Mouse (Mus musculus): ENCODE data around the gene Trp63. TPM values are rescaled to one million over a fixed set of nuclear protein-coding genes. Genes with fewer than 3 reads are reported as not detected.

Trp63 gene
- total and polyA plus RNA-seq, 3 experiments: not detected

DNA sequence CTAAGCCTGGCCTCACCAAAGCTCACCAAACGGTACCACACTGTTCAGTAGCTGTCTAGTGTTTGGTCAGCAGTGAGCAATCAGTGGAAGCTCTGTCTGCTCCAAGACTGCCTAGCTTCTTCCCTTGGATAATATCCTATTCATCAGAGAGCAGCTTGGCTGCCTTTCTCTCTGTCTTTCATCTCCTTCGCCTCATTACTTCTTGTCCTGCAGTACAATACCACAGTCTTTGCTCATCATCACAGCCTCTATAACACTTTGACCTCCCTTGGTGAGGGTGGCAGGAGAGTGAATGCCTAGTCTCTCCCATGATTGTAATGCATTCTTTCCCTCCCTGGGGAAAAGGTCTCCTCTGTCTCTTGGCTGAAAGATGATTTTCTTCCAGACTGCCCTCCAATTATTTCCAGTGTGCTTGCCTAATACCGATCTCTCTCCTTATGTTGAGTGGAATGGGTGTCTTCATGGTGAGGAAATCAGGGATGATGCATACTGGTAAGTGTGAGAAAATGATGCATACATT, 216.9 kb downstream of the Trp63 start:
- TF ChIP-seq USF1 (IDR thresholded peaks at IDR 0.05; ENCODE audit: low read depth, low read length): no peak
- TF ChIP-seq ZC3H11A (IDR thresholded peaks at IDR 0.05; ENCODE audit: low read depth, low read length): no peak
- TF ChIP-seq KAT2A (conservative IDR thresholded peaks at IDR 0.05; ENCODE audit: low read depth, low read length): no peak
- TF ChIP-seq ETS1 (IDR thresholded peaks at IDR 0.05; ENCODE audit: low read depth, low read length): no peak
- no peak for TF ChIP-seq MAFK (IDR thresholded peaks at IDR 0.05; ENCODE audit: borderline replicate concordance, low read depth, low read length)
- no peak for TF ChIP-seq UBTF (IDR thresholded peaks at IDR 0.05; ENCODE audit: borderline replicate concordance, insufficient read depth, low read depth, low read length)
- no peak for TF ChIP-seq E2F4 (IDR thresholded peaks at IDR 0.05; ENCODE audit: borderline replicate concordance, low read depth, low read length)
- no peak for TF ChIP-seq MAZ (IDR thresholded peaks at IDR 0.05; ENCODE audit: low read depth, low read length)
- no peak for TF ChIP-seq MAX (IDR thresholded peaks at IDR 0.05; ENCODE audit: low read length)
- no peak for TF ChIP-seq ZNF384 (IDR thresholded peaks at IDR 0.05; ENCODE audit: low read depth, low read length)
- no peak for TF ChIP-seq TCF12 (IDR thresholded peaks at IDR 0.05; ENCODE audit: low read depth, low read length)
- Histone ChIP-seq H3K4me3 (ENCODE audit: control insufficient read depth in 1 of 2, insufficient read depth in 1 of 2, low read depth in 2 of 2, low read length in 2 of 2) (no peak overlapping the region), H3K9ac (ENCODE audit: control insufficient read depth, low read depth, low read length, poor library complexity, severe bottlenecking) (no peak overlapping the region), H3K4me1 (ENCODE audit: control insufficient read depth in 1 of 2, insufficient read depth in 2 of 2, low read length in 2 of 2) (no peaks in the 10 kb centered on the region), H3K27ac (ENCODE audit: control insufficient read depth, low read depth, low read length) (no peak overlapping the region), H3K79me2 (ENCODE audit: control insufficient read depth, insufficient read depth, low read length, poor library complexity) (no peaks in the 10 kb centered on the region), H3K9me3 (replicated peaks; ENCODE audit: insufficient read depth, low read length) (no peaks in the 10 kb centered on the region), H3K36me3 (ENCODE audit: control insufficient read depth in 1 of 2, insufficient read depth in 2 of 2, low read length in 2 of 2) (no peaks in the 10 kb centered on the region), H3K27me3 (ENCODE audit: control insufficient read depth in 1 of 2, insufficient read depth in 2 of 2, low read length in 2 of 2) (no peaks in the 10 kb centered on the region)
- no peak for DNase-seq (ENCODE audit: low read depth, low spot score)

- Histone ChIP-seq H3K27ac (ENCODE audit: control insufficient read depth, low read depth, low read length) (no peak overlapping the region), H3K27me3 (ENCODE audit: control insufficient read depth in 1 of 2, insufficient read depth in 2 of 2, low read length in 2 of 2) (no peaks in the 10 kb centered on the region), H3K79me2 (ENCODE audit: control insufficient read depth, insufficient read depth, low read length, poor library complexity) (no peaks in the 10 kb centered on the region), H3K9me3 (replicated peaks; ENCODE audit: insufficient read depth, low read length) (no peaks in the 10 kb centered on the region), H3K4me1 (ENCODE audit: control insufficient read depth in 1 of 2, insufficient read depth in 2 of 2, low read length in 2 of 2) (no peaks in the 10 kb centered on the region), H3K9ac (ENCODE audit: control insufficient read depth, low read depth, low read length, poor library complexity, severe bottlenecking) (no peak overlapping the region), H3K4me3 (ENCODE audit: control insufficient read depth in 1 of 2, insufficient read depth in 1 of 2, low read depth in 2 of 2, low read length in 2 of 2) (no peak overlapping the region), H3K36me3 (ENCODE audit: control insufficient read depth in 1 of 2, insufficient read depth in 2 of 2, low read length in 2 of 2) (no peaks in the 10 kb centered on the region)
- no peak for TF ChIP-seq GATA1 (IDR thresholded peaks at IDR 0.05; ENCODE audit: low read depth, low read length)
- no peak for TF ChIP-seq ZKSCAN1 (IDR thresholded peaks at IDR 0.05; ENCODE audit: low read depth, low read length)
- no peak for TF ChIP-seq NELFE (IDR thresholded peaks at IDR 0.05; ENCODE audit: low read depth, low read length)
- TF ChIP-seq ELF1 (IDR thresholded peaks at IDR 0.05; ENCODE audit: low read depth, low read length): no peak
- TF ChIP-seq CHD2 (IDR thresholded peaks at IDR 0.05; ENCODE audit: low read length): no peak
- TF ChIP-seq RCOR1 (IDR thresholded peaks at IDR 0.05; ENCODE audit: low read depth, low read length): no peak
- no peak for TF ChIP-seq POLR2AphosphoS2 (IDR thresholded peaks at IDR 0.05; ENCODE audit: low read length)
- no peak for DNase-seq (ENCODE audit: low read depth, low spot score)
Measured at GRCm38 (mm10) chr16:25912185-25912584, 228.6 kb downstream of the Trp63 start.
